Mouse (Mus musculus) frontal cortex, postnatal 14 days (tissue): Measurements from ENCODE around the gene Soga1.

Experiments
- DNase-seq, 2 experiments: peaks; one replicate each; pipeline ENCODE4 v3.0.0; 2022; ENCODE audit warnings: low spot score in 2 of 2

Soga1 gene

GRCm38 (mm10) chr2:157039900-157040648 lies 39.0 kb downstream of the Soga1 start:
- DNase-seq, result no peak

DNA sequence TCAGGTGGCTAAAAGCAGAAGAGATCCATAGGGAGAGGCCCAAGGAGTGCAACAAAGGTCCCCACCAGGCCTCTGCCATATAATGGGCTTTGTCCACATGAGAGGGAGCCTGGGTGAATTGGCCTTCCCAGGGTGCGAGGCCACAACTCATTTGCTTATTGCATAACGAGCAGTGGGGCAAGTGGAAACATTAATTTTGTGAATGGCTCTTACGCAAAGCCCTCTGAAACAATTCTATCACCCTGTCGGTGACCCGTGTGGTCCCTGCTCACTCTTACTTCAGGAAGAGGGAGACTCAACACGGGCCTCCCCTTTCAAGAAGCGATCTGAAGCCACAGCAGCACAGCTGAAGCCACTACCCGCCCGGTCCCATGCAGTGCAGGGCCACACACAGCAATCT lies 41.8 kb downstream of the Soga1 start:
- DNase-seq, result no peak

GRCm38 (mm10) chr2:157036400-157036799 lies 42.7 kb downstream of the Soga1 start:
- no peak for DNase-seq

DNA sequence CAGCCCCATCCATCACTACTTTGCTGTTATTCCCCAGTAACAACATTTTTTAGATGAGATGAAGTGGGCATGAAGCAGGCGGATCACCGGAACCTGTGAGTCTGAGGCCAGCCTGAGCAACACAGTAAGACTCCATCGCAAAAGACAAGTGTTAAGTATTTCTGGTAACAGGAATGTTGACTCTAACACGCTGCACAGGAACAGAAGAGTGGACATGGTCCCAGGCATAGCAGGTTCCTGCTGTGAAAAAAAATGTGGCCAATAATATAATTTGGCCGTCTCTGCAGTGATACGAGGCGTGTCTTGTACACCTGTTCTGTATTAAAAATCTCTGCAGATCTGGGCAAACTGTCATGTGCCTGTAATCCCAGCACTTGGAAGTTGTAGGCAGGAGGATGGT lies 43.7 kb downstream of the Soga1 start:
- DNase-seq, result no peak

DNA sequence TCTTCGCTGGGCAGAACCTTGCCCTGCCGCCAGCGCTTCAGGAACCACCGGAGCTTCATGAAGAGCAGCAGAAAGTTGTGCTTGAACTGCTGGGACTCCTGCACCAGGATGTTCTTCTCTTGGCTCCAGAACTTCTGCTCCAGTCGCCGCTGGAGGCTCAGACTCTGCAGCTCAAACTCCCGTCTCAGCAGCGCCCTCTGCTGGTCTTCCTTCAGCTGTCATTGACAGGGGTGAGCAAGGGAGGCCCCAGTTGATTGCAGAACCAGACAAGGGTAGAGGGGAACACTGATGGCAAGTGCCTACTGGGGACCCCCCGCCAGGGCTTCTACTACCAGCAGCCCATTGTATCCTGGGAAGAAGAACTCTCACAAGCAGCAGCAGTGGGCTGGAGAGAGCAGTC lies 48.2 kb downstream of the Soga1 start:
- DNase-seq, result peak in 1 of 2 experiments; percentile 79

DNA sequence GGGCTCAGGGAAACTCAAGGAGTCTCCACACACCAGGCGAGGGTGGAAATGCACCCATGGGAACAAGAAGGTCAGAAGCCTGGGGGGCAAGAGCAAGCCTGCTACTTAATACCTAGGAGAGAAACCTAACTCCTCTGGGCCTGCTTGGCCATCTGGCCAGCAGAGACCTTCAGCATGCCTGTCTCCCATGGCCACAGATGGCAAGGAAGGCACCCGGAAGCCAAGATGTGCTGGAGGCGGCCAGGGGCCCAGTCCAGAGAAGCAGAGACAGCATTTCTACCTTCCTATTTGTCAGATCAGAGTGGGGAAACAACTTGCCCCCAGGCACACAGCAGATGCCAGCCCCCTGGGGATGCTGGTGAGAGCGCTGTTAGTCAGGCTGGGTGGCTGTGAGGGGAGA lies 50.8 kb downstream of the Soga1 start:
- no peak for DNase-seq

- peak in 1 of 2 experiments; percentile 47 for DNase-seq
Measured at GRCm38 (mm10) chr2:157027106-157028008, 51.7 kb downstream of the Soga1 start.

- no peak for DNase-seq
Measured at GRCm38 (mm10) chr2:157021156-157021555, 57.9 kb downstream of the Soga1 start.

GRCm38 (mm10) chr2:157019228-157019627 lies 59.8 kb downstream of the Soga1 start:
- DNase-seq, result no peak

- DNase-seq, result no peak
Measured at GRCm38 (mm10) chr2:157016529-157017270, 62.4 kb downstream of the Soga1 start.

DNA sequence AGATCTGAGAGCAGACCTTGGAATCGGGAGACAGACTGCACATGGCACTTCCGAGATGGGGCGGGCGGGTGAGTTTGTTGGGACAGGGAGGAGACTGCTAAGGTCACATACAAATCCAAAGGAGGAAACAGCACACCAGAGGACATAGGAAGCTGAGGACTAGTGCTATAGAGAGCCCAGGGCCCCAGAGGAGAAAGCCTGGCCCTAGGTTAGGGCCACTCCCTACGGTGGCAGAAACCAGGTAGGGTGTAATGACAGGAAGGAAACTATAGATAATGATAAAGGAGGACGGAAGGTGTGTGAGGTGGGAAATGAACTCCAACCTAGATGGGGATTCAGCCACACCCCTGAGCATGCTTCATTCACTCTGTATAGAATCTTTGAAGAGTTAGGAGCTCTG lies 66.7 kb downstream of the Soga1 start:
- no peak for DNase-seq

DNA sequence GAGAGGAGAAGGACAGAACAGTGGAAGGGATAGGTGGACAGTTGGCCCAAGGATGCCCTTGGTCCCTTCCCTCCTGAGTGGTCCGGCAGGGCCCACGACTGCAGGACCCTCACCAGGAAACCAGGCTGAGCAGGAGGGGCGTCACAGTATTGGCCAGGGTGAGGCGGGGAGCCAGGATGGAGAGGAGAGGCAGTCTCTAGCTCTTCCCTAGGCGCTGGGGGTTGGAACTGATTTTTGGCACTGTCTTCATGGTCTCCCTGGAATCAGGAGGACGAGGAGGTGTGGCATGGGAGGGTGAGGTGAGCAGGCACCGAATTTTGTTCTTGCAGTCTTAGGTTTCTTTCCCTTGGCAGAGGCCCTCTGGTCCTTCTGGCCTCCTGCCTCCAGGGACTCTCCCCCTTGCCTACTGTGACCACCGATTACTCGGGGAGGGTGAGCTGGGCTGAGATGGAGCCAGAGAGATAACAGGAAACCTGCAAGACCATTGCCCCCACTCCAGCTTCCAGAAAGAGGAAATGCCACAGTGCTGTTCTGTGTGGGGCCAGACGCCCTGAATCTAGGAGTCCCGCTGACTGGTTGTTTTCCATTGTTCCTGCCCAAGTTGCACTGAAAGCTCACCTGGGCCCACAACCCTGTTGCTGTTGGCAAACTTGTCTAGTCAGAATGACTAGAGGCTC lies 68.3 kb downstream of the Soga1 start:
- no peak for DNase-seq

- no peak for DNase-seq
Measured at GRCm38 (mm10) chr2:157010121-157010520, 68.9 kb downstream of the Soga1 start.

GRCm38 (mm10) chr2:157008509-157008908 lies 70.5 kb downstream of the Soga1 start:
- no peak for DNase-seq

GRCm38 (mm10) chr2:157007234-157007596 lies 71.8 kb downstream of the Soga1 start:
- DNase-seq, result no peak

DNA sequence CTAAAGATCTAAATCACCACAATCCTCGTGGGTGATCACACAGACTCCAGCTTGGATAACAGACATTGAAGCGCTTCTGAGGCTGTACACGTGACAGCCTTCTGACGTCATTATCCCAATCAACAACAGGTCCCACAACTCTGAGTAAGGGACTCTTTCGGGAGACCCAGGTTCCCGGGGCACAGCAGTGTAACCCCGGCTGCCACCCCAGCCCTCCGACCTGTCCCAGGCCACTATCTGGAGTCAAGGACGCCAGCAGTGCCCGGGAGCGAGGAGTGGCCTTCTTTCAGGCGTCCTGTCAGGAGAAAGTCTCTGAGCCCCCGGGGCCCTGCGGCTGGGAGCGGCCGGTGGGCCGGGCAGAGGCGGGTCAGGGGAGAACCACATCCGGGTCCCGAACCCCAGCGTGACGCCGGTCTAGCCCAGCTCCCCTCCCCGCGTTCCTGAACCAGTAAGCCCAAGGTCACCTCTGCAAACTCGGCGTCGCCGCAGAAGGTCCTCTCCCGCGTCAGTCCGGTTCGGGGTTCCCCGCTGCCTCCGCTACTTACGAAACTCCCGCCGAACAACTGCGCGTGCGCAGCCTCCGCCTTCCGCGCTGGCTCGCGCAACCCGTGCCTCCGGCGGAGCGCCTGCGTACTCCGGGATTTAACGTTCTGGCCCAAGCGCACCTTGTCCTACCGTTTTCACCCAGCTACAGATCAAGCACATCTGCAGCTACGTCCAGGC lies 72.4 kb downstream of the Soga1 start, which contains the start of gene Dsn1:
Gene Dsn1, minus strand, starts transcription at position 644 of the 723 bp plus-strand sequence.
- DNase-seq, result peak; percentile 73 to 79

DNA sequence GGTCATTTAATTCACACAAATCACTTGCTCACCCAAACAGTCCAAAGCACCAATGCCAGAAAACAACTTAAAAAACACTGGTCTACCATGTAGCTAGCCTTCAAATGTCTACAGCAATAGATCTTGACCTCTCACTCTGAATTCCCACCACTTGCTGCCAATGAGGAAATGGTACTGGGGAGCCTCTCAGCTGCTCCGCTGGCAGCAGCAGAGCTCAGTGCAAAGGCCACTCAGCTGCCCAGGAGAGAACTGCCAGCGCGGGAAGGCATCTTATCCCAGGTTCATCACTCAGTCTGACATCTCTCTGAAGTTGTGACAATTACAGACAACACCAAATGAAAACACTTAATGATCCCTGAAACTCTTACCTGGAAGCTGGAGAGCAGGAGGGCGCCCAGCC lies 76.7 kb downstream of the Soga1 start:
- no peak for DNase-seq

DNA sequence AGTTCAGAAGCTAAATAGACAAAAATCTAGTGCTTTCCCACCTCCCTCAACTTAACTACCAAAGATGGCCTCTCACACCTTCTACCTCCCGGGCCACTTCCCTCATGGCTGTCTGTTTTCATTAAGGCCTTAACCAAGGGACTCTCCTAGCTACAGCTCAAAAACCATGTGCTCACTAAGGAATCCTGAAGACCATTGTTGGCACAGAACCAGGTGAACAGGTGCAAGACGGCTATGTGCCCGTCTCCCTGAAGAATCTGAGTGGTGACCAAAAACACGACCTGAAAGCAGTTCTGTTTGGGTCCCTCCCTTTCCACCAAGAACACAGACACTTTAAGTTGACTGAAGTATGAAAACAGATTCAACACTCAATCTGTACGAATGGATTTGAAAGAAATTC lies 80.8 kb downstream of the Soga1 start:
- no peak for DNase-seq

- no peak for DNase-seq
Measured at GRCm38 (mm10) chr2:156996576-156996975, 82.5 kb downstream of the Soga1 start.

DNA sequence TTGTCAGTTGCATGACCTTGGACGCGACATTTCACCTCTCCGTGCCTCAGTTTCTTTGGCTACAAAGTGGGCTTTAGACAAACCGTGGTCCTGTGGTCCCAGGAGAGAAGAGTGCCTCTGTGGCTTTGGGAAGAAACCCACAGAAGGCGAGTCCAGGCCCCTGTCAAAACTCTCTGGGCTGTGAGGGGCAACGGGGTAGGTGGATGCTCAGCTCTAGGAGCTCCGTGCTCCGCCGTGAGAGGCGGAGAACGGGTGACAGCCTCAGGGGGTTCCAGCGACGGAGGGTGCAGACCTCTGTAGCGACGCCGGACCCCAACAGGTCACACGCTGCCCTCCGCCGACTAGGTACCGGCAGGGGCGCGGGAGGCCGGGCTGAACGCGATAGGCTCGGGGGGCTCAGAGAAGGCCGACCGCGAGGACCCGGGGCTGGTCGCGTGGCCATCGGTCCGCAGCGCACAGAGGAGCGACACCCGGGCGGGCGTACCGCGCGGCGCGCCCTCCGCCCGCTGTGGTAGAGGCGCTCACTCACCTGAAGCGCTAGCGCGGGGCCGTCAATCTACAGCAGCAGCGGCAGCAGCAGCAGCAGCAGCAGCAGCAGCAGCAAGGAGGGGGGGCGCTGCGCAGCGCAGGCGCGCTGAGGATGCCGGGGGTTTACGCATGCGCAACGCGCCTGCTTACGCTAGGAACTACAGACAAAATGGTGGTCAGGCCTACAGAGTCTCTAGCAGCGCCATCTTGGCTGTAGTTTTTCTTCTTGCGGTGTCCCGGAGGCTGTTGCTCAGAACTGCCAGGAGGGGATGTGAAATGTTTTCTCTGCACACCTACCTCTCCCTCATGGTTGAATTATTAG lies 87.4 kb downstream of the Soga1 start, which contains the start of gene Ndrg3:
Gene Ndrg3, minus strand, starts transcription at position 587 of the 850 bp plus-strand sequence.
- peak; percentile 91 to 93 for DNase-seq
